Mouse (Mus musculus): ENCODE results near the gene Mcrip2.

GRCm38 (mm10) chr17:25860229-25860628 lies 8.3 kb downstream of the Mcrip2 start:
- TF ChIP-seq POLR2A (IDR thresholded peaks at IDR 0.05; ENCODE audit: borderline replicate concordance, low read depth, low read length) = no peak
- TF ChIP-seq CTCF (IDR thresholded peaks at IDR 0.05; ENCODE audit: low read depth, low read length) = no peak
